Mouse (Mus musculus): ENCODE data around the gene 1700001O22Rik.
A peak's percentile ranks its signal among the peaks of the same experiment; 100 is the strongest.

Gene 1700001O22Rik

DNA sequence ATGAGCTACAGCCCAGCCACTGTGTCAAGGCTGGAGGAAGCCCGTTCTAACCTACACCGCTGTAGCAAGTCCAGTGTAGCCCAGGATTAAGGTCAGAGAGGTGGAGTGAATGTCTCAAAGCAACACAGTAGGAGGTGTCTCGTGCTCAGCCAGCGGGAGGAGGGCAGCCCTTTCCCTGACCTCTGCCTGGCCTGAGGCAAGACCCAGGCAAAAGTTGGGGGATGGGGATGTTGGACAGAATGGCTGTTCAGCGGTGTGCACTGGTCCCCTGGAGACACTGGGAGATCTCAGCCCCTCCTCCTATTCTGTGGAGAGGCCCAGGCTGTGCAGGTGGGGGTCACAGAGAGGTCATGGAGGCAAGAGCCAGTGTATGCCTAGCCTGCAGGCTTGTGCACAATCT is 24.2 kb downstream of the 1700001O22Rik start:
- DNase-seq (ENCODE audit: low spot score in 2 of 2): no peak

- no peak for DNase-seq (ENCODE audit: low spot score in 2 of 2)
Observed at GRCm38 (mm10) chr2:30778235-30778634, 25.2 kb downstream of the 1700001O22Rik start.

GRCm38 (mm10) chr2:30777266-30777665 is 26.2 kb downstream of the 1700001O22Rik start:
- no peak for DNase-seq (ENCODE audit: low spot score in 2 of 2)

DNA sequence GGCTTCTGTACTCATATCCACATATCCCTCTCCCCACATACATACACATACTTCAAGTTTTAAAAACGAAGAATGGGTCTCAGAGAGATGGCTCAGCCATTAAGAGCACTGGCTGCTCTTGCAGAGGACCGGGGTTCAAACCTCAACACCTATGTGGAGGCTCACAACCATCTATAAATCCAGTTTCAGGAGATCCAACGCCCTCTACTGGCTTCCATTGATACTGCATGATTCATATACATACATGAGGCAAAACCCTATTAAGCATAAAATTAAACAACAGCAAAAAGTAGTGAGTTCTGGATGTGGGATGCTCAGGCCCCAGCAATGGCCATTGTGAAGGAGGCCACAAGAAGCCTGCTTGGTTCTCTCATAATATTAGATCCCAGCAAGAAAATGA is 27.5 kb downstream of the 1700001O22Rik start:
- no peak for DNase-seq (ENCODE audit: low spot score in 2 of 2)

- DNase-seq (ENCODE audit: low spot score in 2 of 2): no peak
Observed at GRCm38 (mm10) chr2:30773313-30774005, 30.0 kb downstream of the 1700001O22Rik start.

DNA sequence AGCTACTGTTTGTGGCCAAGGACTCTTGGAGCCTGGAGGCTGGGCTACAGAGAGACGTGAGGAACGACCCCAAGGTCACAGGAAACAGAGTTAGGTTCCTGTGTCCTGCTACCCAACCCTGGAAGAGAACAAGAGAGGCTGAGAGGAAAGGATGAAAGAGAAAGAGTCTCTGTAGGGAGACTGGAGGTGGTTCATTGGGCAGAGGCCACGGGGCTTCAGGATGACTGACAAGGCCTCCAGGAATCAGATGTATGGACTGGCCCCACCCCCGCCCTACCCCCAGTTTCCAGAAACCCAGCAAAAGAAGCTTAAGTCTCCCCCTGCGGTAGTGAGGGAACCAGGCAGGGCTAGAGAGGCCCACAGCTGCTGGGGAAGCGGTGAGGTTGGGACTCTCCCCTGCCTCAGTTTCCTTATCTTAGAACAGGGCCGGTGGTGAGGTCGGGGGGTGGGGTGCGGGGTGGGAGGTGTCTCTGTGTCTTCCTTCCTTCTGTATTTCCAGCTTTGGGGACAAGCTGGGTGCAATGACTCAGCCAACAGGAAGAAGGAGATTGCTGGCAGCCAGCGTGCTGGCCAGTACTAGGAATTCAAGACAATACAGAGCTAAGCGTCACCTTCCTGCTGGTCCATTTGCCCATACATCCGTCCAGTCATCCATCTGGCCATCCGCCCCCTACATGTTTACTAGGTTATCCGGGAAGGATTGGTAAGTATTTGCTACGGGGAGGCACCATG is 30.7 kb downstream of the 1700001O22Rik start:
- no peak for DNase-seq (ENCODE audit: low spot score in 2 of 2)

DNA sequence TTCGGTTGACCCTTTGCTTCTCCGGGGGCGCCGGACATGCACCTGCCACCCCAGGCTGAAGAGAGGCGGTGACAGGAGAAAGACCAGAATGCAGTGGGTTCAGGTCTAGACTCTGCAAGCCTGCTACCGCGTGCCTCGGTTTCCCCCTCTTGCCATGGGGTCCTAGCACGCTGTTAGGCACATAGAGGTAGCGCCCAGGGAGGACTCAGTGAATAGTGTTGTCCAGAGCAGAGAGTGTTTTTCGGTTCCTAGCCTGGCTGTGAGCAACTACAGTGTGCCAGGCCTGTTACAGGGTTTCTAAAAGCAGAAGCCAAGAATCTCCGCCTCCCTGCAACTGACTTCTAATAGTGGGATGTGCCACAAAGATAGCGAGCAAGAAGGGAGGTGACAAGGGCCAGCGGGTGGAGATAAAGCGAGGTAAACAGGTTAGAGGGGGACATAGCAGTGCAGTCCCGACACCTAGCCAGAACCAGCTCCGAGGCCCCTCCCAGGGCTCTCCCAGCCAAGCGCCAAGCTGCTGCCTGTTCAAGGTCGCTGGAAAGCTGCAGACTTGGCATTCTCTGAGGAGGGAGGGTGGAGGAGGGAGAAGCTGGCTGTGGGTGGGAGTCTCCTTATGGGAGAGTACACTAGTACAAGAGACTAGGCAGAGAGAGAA is 31.5 kb downstream of the 1700001O22Rik start:
- DNase-seq (ENCODE audit: low spot score in 2 of 2): peak; percentile 87 to 88

- DNase-seq (ENCODE audit: low spot score in 2 of 2): peak; percentile 52 to 57
Observed at GRCm38 (mm10) chr2:30771368-30771805, 32.1 kb downstream of the 1700001O22Rik start.

DNA sequence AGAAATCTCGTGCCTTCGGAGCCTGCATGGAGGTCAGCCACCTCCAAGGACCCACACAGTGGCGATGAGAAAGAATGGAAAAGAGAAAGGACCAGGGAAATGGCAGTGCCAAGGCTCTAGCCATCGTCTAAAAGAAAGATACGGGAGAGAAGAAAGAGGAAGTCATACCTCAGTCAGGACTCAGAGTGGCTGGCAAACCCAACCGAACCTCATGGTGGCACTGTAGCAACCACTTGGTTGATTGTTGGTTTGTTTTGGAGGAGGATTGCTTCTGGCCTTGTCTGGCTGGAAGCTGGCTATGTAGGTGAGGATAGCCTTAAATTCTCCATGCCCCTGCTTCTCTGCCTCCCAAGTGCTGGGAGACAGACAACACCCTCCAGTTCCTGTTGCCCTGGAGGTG is 34.3 kb downstream of the 1700001O22Rik start:
- no peak for DNase-seq (ENCODE audit: low spot score in 2 of 2)

- no peak for DNase-seq (ENCODE audit: low spot score in 2 of 2)
Observed at GRCm38 (mm10) chr2:30768529-30768928, 34.9 kb downstream of the 1700001O22Rik start.

DNA sequence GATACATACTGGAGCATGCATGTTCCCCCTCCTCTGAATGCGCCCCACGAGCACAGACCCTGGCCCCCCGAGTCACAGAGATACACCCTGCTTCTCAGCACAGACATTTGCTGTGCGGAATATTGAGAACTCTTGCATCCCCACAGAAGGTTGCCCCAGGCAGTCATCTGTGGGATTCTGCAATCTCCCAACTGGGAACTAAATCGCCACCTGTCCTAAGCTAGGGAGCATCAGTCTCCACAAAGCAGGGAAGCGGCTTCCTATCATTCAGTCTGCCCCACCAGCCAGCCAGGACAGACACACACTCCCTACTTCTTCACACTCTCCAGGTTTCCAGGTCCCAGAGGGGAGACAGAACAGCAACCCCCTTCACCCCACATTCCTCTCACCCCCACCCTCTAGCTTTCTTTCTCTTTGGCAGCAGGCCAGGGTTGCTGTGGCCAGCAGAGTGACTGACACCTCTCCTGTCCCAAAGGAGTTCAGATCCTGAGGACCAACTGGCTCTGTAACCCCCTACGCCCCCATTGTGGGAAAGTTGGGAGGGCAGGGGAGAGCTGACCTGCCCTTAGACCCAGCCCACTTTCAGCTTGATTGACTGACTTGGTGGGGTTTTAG is 35.7 kb downstream of the 1700001O22Rik start:
- no peak for DNase-seq (ENCODE audit: low spot score in 2 of 2)

- no peak for DNase-seq (ENCODE audit: low spot score in 2 of 2)
Observed at GRCm38 (mm10) chr2:30766446-30766845, 37.0 kb downstream of the 1700001O22Rik start.

- no peak for DNase-seq (ENCODE audit: low spot score in 2 of 2)
Observed at GRCm38 (mm10) chr2:30760706-30761105, 42.8 kb downstream of the 1700001O22Rik start.

DNA sequence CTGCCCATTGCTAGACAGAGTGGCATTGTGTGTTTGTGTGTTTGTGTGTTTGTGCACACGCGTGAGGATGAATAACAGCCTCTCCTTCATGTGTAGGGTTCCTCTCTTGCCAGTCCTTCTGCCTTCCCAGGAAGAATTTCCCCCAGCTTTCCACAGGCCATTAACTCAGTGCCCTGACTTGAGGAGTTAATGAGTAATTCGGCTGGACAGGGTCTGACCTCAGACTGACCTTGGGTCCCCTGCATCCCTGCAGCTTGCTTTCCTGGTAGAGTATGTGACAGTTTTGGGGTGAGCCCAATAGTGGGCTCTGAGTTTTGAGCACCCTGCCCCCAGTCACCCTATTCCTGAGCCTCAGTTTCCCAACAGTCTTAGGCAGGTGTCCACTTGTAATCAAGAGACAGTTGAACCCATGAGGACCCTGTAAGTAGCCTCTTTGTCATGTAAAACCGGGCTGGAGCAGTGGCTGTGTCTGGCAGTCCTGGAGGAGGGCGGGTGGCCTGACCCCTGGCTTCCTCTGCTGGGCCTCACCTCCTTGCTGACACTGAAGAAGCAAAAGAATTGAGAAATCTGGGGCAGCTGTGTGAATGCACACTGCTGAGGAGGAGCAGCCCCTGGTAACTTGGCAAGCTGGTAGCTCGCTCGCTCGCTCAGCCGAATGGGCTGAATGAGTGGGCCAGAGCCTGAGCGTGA is 43.5 kb downstream of the 1700001O22Rik start:
- peak in 1 of 2 experiments; percentile 41 for DNase-seq (ENCODE audit: low spot score in 2 of 2)

DNA sequence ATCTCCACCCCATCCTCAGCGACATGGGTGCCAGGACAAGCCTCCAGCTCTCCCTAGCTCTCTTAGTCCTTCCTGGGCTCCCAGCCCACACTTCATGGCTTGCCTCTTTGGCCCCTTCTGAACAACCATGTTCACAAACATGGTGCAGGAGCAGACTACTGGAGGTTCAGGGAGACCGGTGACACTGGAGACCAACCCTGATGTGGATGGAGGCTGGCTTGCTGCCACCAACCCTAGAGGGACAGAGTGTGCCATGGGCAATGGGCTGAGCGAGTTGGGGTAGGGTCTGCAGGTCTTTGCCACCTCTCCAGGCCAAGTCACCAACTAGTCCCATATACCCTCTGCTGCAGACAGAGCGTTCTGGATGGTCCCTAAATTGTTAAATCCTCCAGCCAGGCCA is 44.0 kb downstream of the 1700001O22Rik start:
- DNase-seq (ENCODE audit: low spot score in 2 of 2): no peak

DNA sequence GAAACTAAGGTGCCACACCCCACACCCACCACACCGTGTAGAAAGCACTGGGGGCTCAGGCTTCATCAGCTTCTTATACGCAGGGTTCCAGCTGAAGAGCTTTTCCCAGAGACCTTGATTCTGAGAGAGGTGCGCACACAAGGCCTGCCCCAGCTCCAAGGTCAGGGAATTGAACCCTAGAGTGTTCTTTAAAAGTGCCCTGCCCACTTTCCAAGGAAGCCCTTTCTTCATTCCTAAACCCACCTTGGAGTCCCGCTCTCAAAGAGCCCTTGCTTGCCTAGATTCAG is 44.4 kb downstream of the 1700001O22Rik start:
- DNase-seq (ENCODE audit: low spot score in 2 of 2): no peak

GRCm38 (mm10) chr2:30758341-30759087 is 44.9 kb downstream of the 1700001O22Rik start:
- peak; percentile 78 to 83 for DNase-seq (ENCODE audit: low spot score in 2 of 2)

- no peak for DNase-seq (ENCODE audit: low spot score in 2 of 2)
Observed at GRCm38 (mm10) chr2:30756962-30757715, 46.3 kb downstream of the 1700001O22Rik start.

DNA sequence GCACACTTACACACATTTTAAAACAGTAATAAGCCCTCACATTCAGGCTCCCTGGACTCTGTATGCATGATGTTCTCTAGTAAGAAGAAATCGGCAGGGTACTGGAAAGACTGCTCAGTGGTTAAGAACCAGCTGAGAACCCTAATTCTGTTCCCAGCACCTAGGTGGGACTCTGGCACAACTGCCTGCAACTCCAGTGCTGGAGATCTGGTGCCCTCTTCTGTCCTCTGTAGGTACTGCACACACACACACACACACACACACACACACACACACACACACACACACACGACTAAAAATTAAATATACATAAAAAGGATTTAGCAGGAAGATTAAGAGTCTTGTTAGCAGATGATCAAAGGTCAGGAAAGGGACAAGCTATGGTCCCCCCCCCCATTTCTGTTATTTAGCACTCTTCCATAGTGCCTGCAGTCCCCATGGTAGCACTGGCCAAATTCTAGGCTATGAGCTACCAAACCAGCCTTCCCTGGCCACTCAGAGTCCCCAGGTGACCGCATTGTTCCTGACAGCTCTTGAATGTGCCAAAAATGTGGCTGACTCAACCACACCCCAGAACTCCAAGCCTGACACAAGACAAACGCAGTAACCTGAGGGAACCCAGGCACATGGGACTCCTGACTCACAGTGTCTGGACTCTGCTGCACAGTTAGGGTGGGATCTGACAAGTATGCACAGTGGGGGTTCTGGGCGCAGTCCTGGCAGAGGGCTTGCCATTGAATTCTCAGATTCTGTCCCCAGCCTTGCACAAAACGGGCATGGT is 47.3 kb downstream of the 1700001O22Rik start:
- no peak for DNase-seq (ENCODE audit: low spot score in 2 of 2)

- no peak for DNase-seq (ENCODE audit: low spot score in 2 of 2)
Observed at GRCm38 (mm10) chr2:30754831-30755230, 48.6 kb downstream of the 1700001O22Rik start.

Data from right cerebral cortex, postnatal 10 days (tissue).